Mouse (Mus musculus): ENCODE measurements around the gene Eno1. TPM values are rescaled to one million over a fixed set of nuclear protein-coding genes. Genes with fewer than 3 reads are reported as not detected.

Eno1 gene
- polyA plus RNA-seq, 1 experiment from 2014 or later = 733 TPM

- Histone ChIP-seq H3K27me3 (ENCODE audit: control insufficient read depth, insufficient read depth, low read length) (no peaks in the 10 kb centered on the region), H3K4me3 (ENCODE audit: low read depth, low read length) (no peak overlapping the region), H3K27ac (replicated peaks) (no peak overlapping the region; the same call in 1 of the 2 replicates), H3K9me3 (ENCODE audit: control insufficient read depth, low read length) (no peaks in the 10 kb centered on the region), H3K36me3 (ENCODE audit: control insufficient read depth, insufficient read depth, low read length) (peaks cover 33% of the 10 kb centered on the region; the same call in 1 of the 2 replicates), H3K4me2 (replicated peaks; ENCODE audit: low read depth) (no peak overlapping the region), H3K4me1 (replicated peaks; ENCODE audit: control insufficient read depth, insufficient read depth) (0 out of 2 replicates have a peak, but pooled peaks cover 9% of the 10 kb centered on the region), H3K9ac (ENCODE audit: low read length) (no peak overlapping the region)
- ATAC-seq (ENCODE audit: low FRiP score, low TSS enrichment) (peak; percentile 62), DNase-seq (ENCODE audit: low spot score) (peak; percentile 73)
- TF ChIP-seq CTCF (IDR thresholded peaks at IDR 0.05; ENCODE audit: low read depth) (peak; percentile 100), EP300 (optimal IDR thresholded peaks at IDR 0.05) (no peak)
- 11% methylated on average over 6 of the region's 6 CpGs for WGBS
Observed at GRCm38 (mm10) chr4:150239951-150240368, 3.4 kb downstream of the Eno1 start.

DNA sequence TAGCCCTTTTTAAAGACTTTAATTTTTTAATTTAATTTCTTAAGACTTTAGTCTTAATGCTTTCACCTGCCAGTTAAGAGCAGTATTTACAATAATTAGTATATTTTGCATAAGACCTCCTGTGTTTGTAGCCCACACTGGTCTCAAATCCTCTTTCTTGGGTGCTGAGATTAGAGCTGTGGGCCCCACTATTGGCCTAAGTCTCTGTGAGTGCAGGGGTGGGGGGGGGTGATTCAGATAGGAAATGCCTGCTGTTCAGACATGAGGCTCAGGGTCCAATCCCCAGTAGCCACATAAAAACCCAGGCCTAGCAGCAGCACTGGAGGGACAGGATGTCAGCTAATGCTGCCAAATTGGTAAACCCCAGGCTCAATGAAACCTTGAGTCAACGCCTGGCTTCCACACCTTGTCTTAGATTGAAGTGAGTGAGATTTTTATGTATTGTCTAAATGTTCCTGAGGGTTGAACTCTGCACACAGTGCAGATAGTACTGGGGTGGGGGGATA lies 3.9 kb downstream of the Eno1 start:
- Histone ChIP-seq H3K36me3 (ENCODE audit: control insufficient read depth, insufficient read depth, low read length) (peaks cover 33% of the 10 kb centered on the region; the same call in 1 of the 2 replicates), H3K9me3 (ENCODE audit: control insufficient read depth, low read length) (no peaks in the 10 kb centered on the region), H3K4me2 (replicated peaks; ENCODE audit: low read depth) (no peak overlapping the region), H3K9ac (ENCODE audit: low read length) (no peak overlapping the region), H3K27ac (replicated peaks) (no peak overlapping the region; the same call in 1 of the 2 replicates), H3K4me3 (ENCODE audit: low read depth, low read length) (no peak overlapping the region), H3K4me1 (replicated peaks; ENCODE audit: control insufficient read depth, insufficient read depth) (0 out of 2 replicates have a peak, but pooled peaks cover 9% of the 10 kb centered on the region), H3K27me3 (ENCODE audit: control insufficient read depth, insufficient read depth, low read length) (no peaks in the 10 kb centered on the region)
- ATAC-seq (ENCODE audit: low FRiP score, low TSS enrichment) (no peak), DNase-seq (ENCODE audit: low spot score) (no peak)
- 42% methylated on average over 1 of the region's 1 CpGs for WGBS
- no peak for TF ChIP-seq EP300 (optimal IDR thresholded peaks at IDR 0.05)
- TF ChIP-seq CTCF (IDR thresholded peaks at IDR 0.05; ENCODE audit: low read depth) = no peak

- ATAC-seq (ENCODE audit: low FRiP score, low TSS enrichment) (no peak), DNase-seq (ENCODE audit: low spot score) (no peak)
- Histone ChIP-seq H3K27ac (replicated peaks) (no peak overlapping the region), H3K4me1 (replicated peaks; ENCODE audit: control insufficient read depth, insufficient read depth) (0 out of 2 replicates have a peak, but pooled peaks cover 9% of the 10 kb centered on the region), H3K36me3 (ENCODE audit: control insufficient read depth, insufficient read depth, low read length) (peaks cover 38% of the 10 kb centered on the region), H3K27me3 (ENCODE audit: control insufficient read depth, insufficient read depth, low read length) (no peaks in the 10 kb centered on the region), H3K9me3 (ENCODE audit: control insufficient read depth, low read length) (no peaks in the 10 kb centered on the region), H3K4me3 (ENCODE audit: low read depth, low read length) (no peak overlapping the region), H3K9ac (ENCODE audit: low read length) (no peak overlapping the region), H3K4me2 (replicated peaks; ENCODE audit: low read depth) (no peak overlapping the region)
- 70% methylated on average over 3 of the region's 4 CpGs for WGBS
- TF ChIP-seq EP300 (optimal IDR thresholded peaks at IDR 0.05) (no peak), CTCF (IDR thresholded peaks at IDR 0.05; ENCODE audit: low read depth) (no peak)
Observed at GRCm38 (mm10) chr4:150241708-150242107, 5.2 kb downstream of the Eno1 start.

DNA sequence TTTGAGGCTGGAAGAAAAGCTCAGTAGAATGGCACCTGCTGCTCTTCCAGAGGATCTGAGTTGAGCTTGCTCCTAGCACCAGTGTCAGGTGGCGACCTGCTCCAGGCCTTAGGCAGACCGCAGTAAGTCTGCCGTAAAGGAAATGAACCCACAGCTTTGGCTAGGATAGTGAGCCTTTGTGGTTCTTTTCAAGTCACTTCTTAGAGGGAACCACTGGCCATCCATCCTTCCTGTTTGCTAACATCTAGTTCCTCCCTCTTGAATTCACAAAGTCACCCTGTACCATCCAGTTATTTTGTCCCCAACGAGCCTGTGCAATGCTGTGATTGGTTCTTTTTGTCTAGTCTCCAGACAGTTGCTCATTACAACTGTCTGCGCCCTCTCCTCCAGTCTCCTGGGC lies 6.2 kb downstream of the Eno1 start:
- no peak for DNase-seq (ENCODE audit: low spot score)
- no peak for TF ChIP-seq CTCF (IDR thresholded peaks at IDR 0.05; ENCODE audit: low read depth)
- TF ChIP-seq EP300 (optimal IDR thresholded peaks at IDR 0.05) = no peak
- Histone ChIP-seq H3K27me3 (ENCODE audit: control insufficient read depth, insufficient read depth, low read length) (no peaks in the 10 kb centered on the region), H3K9me3 (ENCODE audit: control insufficient read depth, low read length) (no peaks in the 10 kb centered on the region), H3K36me3 (ENCODE audit: control insufficient read depth, insufficient read depth, low read length) (peaks cover 39% of the 10 kb centered on the region), H3K4me1 (replicated peaks; ENCODE audit: control insufficient read depth, insufficient read depth) (0 out of 2 replicates have a peak, but pooled peaks cover 9% of the 10 kb centered on the region), H3K4me2 (replicated peaks; ENCODE audit: low read depth) (no peak overlapping the region), H3K27ac (replicated peaks) (no peak overlapping the region), H3K9ac (ENCODE audit: low read length) (no peak overlapping the region), H3K4me3 (ENCODE audit: low read depth, low read length) (no peak overlapping the region)
- 82% methylated on average over 5 of the region's 5 CpGs for WGBS
- ATAC-seq (ENCODE audit: low FRiP score, low TSS enrichment) = no peak

DNA sequence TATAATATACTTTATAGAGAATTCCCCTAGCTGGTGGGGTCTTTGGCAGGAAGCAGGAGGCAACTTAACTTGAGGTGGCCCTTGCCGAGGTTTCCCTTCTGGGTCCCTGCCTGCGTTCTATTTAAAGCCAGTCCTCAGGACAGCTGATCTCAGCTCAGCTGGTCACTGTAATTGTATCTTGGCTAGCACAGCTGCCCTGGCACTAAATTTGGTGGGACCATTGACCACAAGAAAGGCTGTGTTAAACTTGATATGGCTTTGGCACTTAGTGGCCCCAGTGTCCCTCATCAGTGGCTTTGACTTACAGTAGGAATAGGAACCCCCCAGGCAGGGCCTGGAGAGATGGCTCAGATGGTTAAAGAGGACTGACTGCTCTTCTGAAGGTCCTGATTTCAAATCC lies 9.4 kb downstream of the Eno1 start:
- ATAC-seq (ENCODE audit: low FRiP score, low TSS enrichment) = no peak
- DNase-seq (ENCODE audit: low spot score) = no peak
- 75% methylated on average over 2 of the region's 2 CpGs for WGBS
- Histone ChIP-seq H3K4me2 (replicated peaks; ENCODE audit: low read depth) (no peak overlapping the region), H3K4me3 (ENCODE audit: low read depth, low read length) (no peak overlapping the region), H3K9me3 (ENCODE audit: control insufficient read depth, low read length) (no peaks in the 10 kb centered on the region), H3K9ac (ENCODE audit: low read length) (no peak overlapping the region), H3K27me3 (ENCODE audit: control insufficient read depth, insufficient read depth, low read length) (no peaks in the 10 kb centered on the region), H3K27ac (replicated peaks) (no peak overlapping the region), H3K36me3 (ENCODE audit: control insufficient read depth, insufficient read depth, low read length) (peaks cover 46% of the 10 kb centered on the region), H3K4me1 (replicated peaks; ENCODE audit: control insufficient read depth, insufficient read depth) (0 out of 2 replicates have a peak, but pooled peaks cover 2% of the 10 kb centered on the region)
- TF ChIP-seq EP300 (optimal IDR thresholded peaks at IDR 0.05) = no peak
- TF ChIP-seq CTCF (IDR thresholded peaks at IDR 0.05; ENCODE audit: low read depth) = no peak

- H3K27me3 ChIP-seq (ENCODE audit: control insufficient read depth, insufficient read depth, low read length) = no peaks in the 10 kb centered on the region
- H3K4me3 ChIP-seq (ENCODE audit: low read depth, low read length) = no peak overlapping the region
- no peak overlapping the region for H3K9ac ChIP-seq (ENCODE audit: low read length)
- H3K4me2 ChIP-seq (replicated peaks; ENCODE audit: low read depth) = no peak overlapping the region
- no peaks in the 10 kb centered on the region for H3K9me3 ChIP-seq (ENCODE audit: control insufficient read depth, low read length)
- H3K4me1 ChIP-seq (replicated peaks; ENCODE audit: control insufficient read depth, insufficient read depth) = no peaks in the 10 kb centered on the region
- H3K36me3 ChIP-seq (ENCODE audit: control insufficient read depth, insufficient read depth, low read length) = peaks cover 26% of the 10 kb centered on the region
- ATAC-seq (ENCODE audit: low FRiP score, low TSS enrichment) = peak; percentile 67
- WGBS = 61% methylated on average over 5 of the region's 5 CpGs
- no peak overlapping the region for H3K27ac ChIP-seq (replicated peaks)
- peak; percentile 72 for DNase-seq (ENCODE audit: low spot score)
- TF ChIP-seq EP300 (optimal IDR thresholded peaks at IDR 0.05) (no peak), CTCF (IDR thresholded peaks at IDR 0.05; ENCODE audit: low read depth) (peak; percentile 98)
Observed at GRCm38 (mm10) chr4:150248009-150248408, 11.5 kb downstream of the Eno1 start.

All from stomach, postnatal 0 days (tissue).